Mouse (Mus musculus) ovary, adult 2 months (tissue): ENCODE data around the gene Klhl31. TPM values are rescaled to one million over a fixed set of nuclear protein-coding genes. Genes with fewer than 3 reads are reported as not detected.

Experiments
- polyA plus RNA-seq: library from polyadenylated mRNA; depleted of rRNA; stranded (reverse); fragments of >200 nt; gene quantifications from 2 replicates; pipeline ENCODE4 v1.2.3, GENCODE M21; 2012; rRNA removed

The Klhl31 gene
- polyA plus RNA-seq, result 6.4 and 8.6 TPM in 2 replicates

GRCm38 (mm10) chr9:77636450-77636951, at the start of gene Klhl31:
TSS of gene Klhl31 (plus strand) at chr9:77636500.

Other genes starting within 250 kb of the Klhl31 start
- gene Lrrc1, start 91.6 kb upstream of the Klhl31 start, polyA plus RNA-seq, result 73.0 and 82.9 TPM in 2 replicates
- 43.0 and 50.0 TPM in 2 replicates for gene Gclc, start 118.0 kb downstream of the Klhl31 start, polyA plus RNA-seq